Mouse (Mus musculus): ENCODE results near the gene Gcn1l1. TPM values are rescaled to one million over a fixed set of nuclear protein-coding genes. Genes with fewer than 3 reads are reported as not detected.

Gcn1l1 gene
- polyA plus RNA-seq, 1 experiment from 2014 or later, result 56.0 TPM

- no peak overlapping the region for H3K4me3 ChIP-seq (ENCODE audit: low read length)
- H3K9me3 ChIP-seq (ENCODE audit: control insufficient read depth, low read length), result no peaks in the 10 kb centered on the region
- peaks cover 63% of the 10 kb centered on the region for H3K36me3 ChIP-seq (ENCODE audit: control insufficient read depth, insufficient read depth, low read length)
- no peaks in the 10 kb centered on the region for H3K27me3 ChIP-seq (ENCODE audit: control insufficient read depth, insufficient read depth, low read length)
- no peak for ATAC-seq (ENCODE audit: low FRiP score, low TSS enrichment)
- H3K27ac ChIP-seq (ENCODE audit: low read depth, low read length), result no peak overlapping the region
- H3K9ac ChIP-seq (ENCODE audit: low read depth, low read length), result no peak overlapping the region
- peaks cover 19% of the 10 kb centered on the region for H3K4me1 ChIP-seq (ENCODE audit: control insufficient read depth, insufficient read depth, low read length)
- WGBS, result 77% methylated on average over 12 of the region's 12 CpGs
- no peak overlapping the region for H3K4me2 ChIP-seq (replicated peaks; ENCODE audit: low read depth, low read length)
Measured at GRCm38 (mm10) chr5:115551386-115551785, 13.7 kb upstream of the Gcn1l1 start.

GRCm38 (mm10) chr5:115551799-115552198, 13.3 kb upstream of the Gcn1l1 start:
- H3K4me2 ChIP-seq (replicated peaks; ENCODE audit: low read depth, low read length), result no peak overlapping the region
- H3K4me1 ChIP-seq (ENCODE audit: control insufficient read depth, insufficient read depth, low read length), result peaks cover 15% of the 10 kb centered on the region
- no peak overlapping the region for H3K27ac ChIP-seq (ENCODE audit: low read depth, low read length)
- no peak overlapping the region for H3K9ac ChIP-seq (ENCODE audit: low read depth, low read length)
- WGBS, result 82% methylated on average over 13 of the region's 13 CpGs
- H3K27me3 ChIP-seq (ENCODE audit: control insufficient read depth, insufficient read depth, low read length), result no peaks in the 10 kb centered on the region
- H3K9me3 ChIP-seq (ENCODE audit: control insufficient read depth, low read length), result no peaks in the 10 kb centered on the region
- ATAC-seq (ENCODE audit: low FRiP score, low TSS enrichment), result no peak
- no peak overlapping the region for H3K4me3 ChIP-seq (ENCODE audit: low read length)
- H3K36me3 ChIP-seq (ENCODE audit: control insufficient read depth, insufficient read depth, low read length), result peaks cover 61% of the 10 kb centered on the region

GRCm38 (mm10) chr5:115553801-115554420, 11.1 kb upstream of the Gcn1l1 start:
- no peak for ATAC-seq (ENCODE audit: low FRiP score, low TSS enrichment)
- Histone ChIP-seq H3K9ac (ENCODE audit: low read depth, low read length) (no peak overlapping the region), H3K27ac (ENCODE audit: low read depth, low read length) (no peak overlapping the region), H3K9me3 (ENCODE audit: control insufficient read depth, low read length) (no peaks in the 10 kb centered on the region), H3K36me3 (ENCODE audit: control insufficient read depth, insufficient read depth, low read length) (peaks cover 46% of the 10 kb centered on the region), H3K4me2 (replicated peaks; ENCODE audit: low read depth, low read length) (no peak overlapping the region), H3K27me3 (ENCODE audit: control insufficient read depth, insufficient read depth, low read length) (no peaks in the 10 kb centered on the region), H3K4me1 (ENCODE audit: control insufficient read depth, insufficient read depth, low read length) (peaks cover 7% of the 10 kb centered on the region; the same call in 1 of the 2 replicates), H3K4me3 (ENCODE audit: low read length) (no peak overlapping the region)
- WGBS, result 85% methylated on average over 33 of the region's 33 CpGs

- Histone ChIP-seq H3K4me3 (ENCODE audit: low read length) (no peak overlapping the region), H3K36me3 (ENCODE audit: control insufficient read depth, insufficient read depth, low read length) (peaks cover 41% of the 10 kb centered on the region), H3K4me2 (replicated peaks; ENCODE audit: low read depth, low read length) (no peak overlapping the region), H3K27ac (ENCODE audit: low read depth, low read length) (no peak overlapping the region), H3K4me1 (ENCODE audit: control insufficient read depth, insufficient read depth, low read length) (peaks cover 7% of the 10 kb centered on the region; the same call in 1 of the 2 replicates), H3K27me3 (ENCODE audit: control insufficient read depth, insufficient read depth, low read length) (no peaks in the 10 kb centered on the region), H3K9ac (ENCODE audit: low read depth, low read length) (no peak overlapping the region), H3K9me3 (ENCODE audit: control insufficient read depth, low read length) (no peaks in the 10 kb centered on the region)
- ATAC-seq (ENCODE audit: low FRiP score, low TSS enrichment), result no peak
- WGBS, result 87% methylated on average over 18 of the region's 18 CpGs
Measured at GRCm38 (mm10) chr5:115554536-115555291, 10.3 kb upstream of the Gcn1l1 start.

GRCm38 (mm10) chr5:115556217-115556616, 8.8 kb upstream of the Gcn1l1 start:
- H3K9ac ChIP-seq (ENCODE audit: low read depth, low read length), result no peak overlapping the region
- H3K27ac ChIP-seq (ENCODE audit: low read depth, low read length), result no peak overlapping the region
- ATAC-seq (ENCODE audit: low FRiP score, low TSS enrichment), result no peak
- peaks cover 49% of the 10 kb centered on the region for H3K36me3 ChIP-seq (ENCODE audit: control insufficient read depth, insufficient read depth, low read length)
- H3K9me3 ChIP-seq (ENCODE audit: control insufficient read depth, low read length), result no peaks in the 10 kb centered on the region
- peaks cover 17% of the 10 kb centered on the region for H3K4me1 ChIP-seq (ENCODE audit: control insufficient read depth, insufficient read depth, low read length)
- H3K4me3 ChIP-seq (ENCODE audit: low read length), result no peak overlapping the region
- no peak overlapping the region for H3K4me2 ChIP-seq (replicated peaks; ENCODE audit: low read depth, low read length)
- WGBS, result 13% methylated on average over 8 of the region's 8 CpGs
- H3K27me3 ChIP-seq (ENCODE audit: control insufficient read depth, insufficient read depth, low read length), result no peaks in the 10 kb centered on the region

GRCm38 (mm10) chr5:115558182-115558794, 6.8 kb upstream of the Gcn1l1 start:
- ATAC-seq (ENCODE audit: low FRiP score, low TSS enrichment), result no peak
- Histone ChIP-seq H3K4me3 (ENCODE audit: low read length) (no peak overlapping the region), H3K27ac (ENCODE audit: low read depth, low read length) (no peak overlapping the region), H3K27me3 (ENCODE audit: control insufficient read depth, insufficient read depth, low read length) (no peaks in the 10 kb centered on the region), H3K4me1 (ENCODE audit: control insufficient read depth, insufficient read depth, low read length) (peaks cover 17% of the 10 kb centered on the region), H3K9me3 (ENCODE audit: control insufficient read depth, low read length) (no peaks in the 10 kb centered on the region), H3K9ac (ENCODE audit: low read depth, low read length) (no peak overlapping the region), H3K36me3 (ENCODE audit: control insufficient read depth, insufficient read depth, low read length) (peaks cover 49% of the 10 kb centered on the region), H3K4me2 (replicated peaks; ENCODE audit: low read depth, low read length) (no peak overlapping the region)
- WGBS, result 88% methylated on average over 14 of the region's 14 CpGs

GRCm38 (mm10) chr5:115559237-115560101, 5.6 kb upstream of the Gcn1l1 start, which contains the start of gene Rplp0:
Gene Rplp0, plus strand, starts transcription at chr5:115559467.
- Histone ChIP-seq H3K36me3 (ENCODE audit: control insufficient read depth, insufficient read depth, low read length) (peaks cover 46% of the 10 kb centered on the region), H3K27me3 (ENCODE audit: control insufficient read depth, insufficient read depth, low read length) (no peaks in the 10 kb centered on the region)
- WGBS, result under 1% methylated on average over 73 of the region's 78 CpGs

GRCm38 (mm10) chr5:115560336-115560905, 4.6 kb upstream of the Gcn1l1 start:
- Histone ChIP-seq H3K36me3 (ENCODE audit: control insufficient read depth, insufficient read depth, low read length) (peaks cover 39% of the 10 kb centered on the region), H3K27ac (ENCODE audit: low read depth, low read length) (0 out of 2 replicates have a peak overlapping the region, but pooled peaks have one; percentile 70), H3K9ac (ENCODE audit: low read depth, low read length) (peak overlapping the region; percentile 98), H3K4me2 (replicated peaks; ENCODE audit: low read depth, low read length) (peak overlapping the region; percentile 76), H3K4me1 (ENCODE audit: control insufficient read depth, insufficient read depth, low read length) (peaks cover 15% of the 10 kb centered on the region), H3K9me3 (ENCODE audit: control insufficient read depth, low read length) (no peaks in the 10 kb centered on the region), H3K27me3 (ENCODE audit: control insufficient read depth, insufficient read depth, low read length) (no peaks in the 10 kb centered on the region), H3K4me3 (ENCODE audit: low read length) (peak overlapping the region; percentile 79)
- no peak for ATAC-seq (ENCODE audit: low FRiP score, low TSS enrichment)
- 30% methylated on average over 13 of the region's 13 CpGs for WGBS

More at GRCm38 (mm10) chr5:115559237-115560101, 5.6 kb upstream of the Gcn1l1 start, which contains the start of gene Rplp0:
- H3K4me2 ChIP-seq (replicated peaks; ENCODE audit: low read depth, low read length), result peak within 1 kb of the TSS; percentile 76
- H3K4me1 ChIP-seq (ENCODE audit: control insufficient read depth, insufficient read depth, low read length), result peaks cover 15% of the 10 kb centered on the region
- H3K9me3 ChIP-seq (ENCODE audit: control insufficient read depth, low read length), result no peaks in the 10 kb centered on the region
- ATAC-seq (ENCODE audit: low FRiP score, low TSS enrichment), result peak; percentile 98
- H3K27ac ChIP-seq (ENCODE audit: low read depth, low read length), result peak within 1 kb of the TSS; percentile 70; the same call in 1 of the 2 replicates
- peak within 1 kb of the TSS; percentile 98 for H3K9ac ChIP-seq (ENCODE audit: low read depth, low read length)
- peak within 1 kb of the TSS; percentile 79 for H3K4me3 ChIP-seq (ENCODE audit: low read length)
